Mouse (Mus musculus) megakaryocyte-erythroid progenitor cell, adult 5-6 weeks (primary cell): ENCODE measurements around the gene Ccrl2. TPM values are rescaled to one million over a fixed set of nuclear protein-coding genes. Genes with fewer than 3 reads are reported as not detected.

Source experiments
- ATAC-seq: replicated peaks from 2 replicates; pipeline ENCODE4 v1.8.0; 2016; ENCODE audit warnings: mild to moderate bottlenecking, inconsistent platforms; ENCODE audit not compliant: severe bottlenecking, poor library complexity, low FRiP score, low TSS enrichment
- total RNA-seq, 2 experiments: library from RNA; stranded (forward) in 1 of 2; stranded (reverse) in 1 of 2; fragments of 200-1000, 215-1000 nt in 1 of 2; fragments of >200 nt in 1 of 2; fragmentation: Nextera tagmentation in 1 of 2; gene quantifications; 2 replicates each; pipeline ENCODE4 v1.2.3; 2014 to 2017

Gene Ccrl2
- total RNA-seq, 2 experiments from 2014 or later, result 1.8 to 3.1 TPM

DNA sequence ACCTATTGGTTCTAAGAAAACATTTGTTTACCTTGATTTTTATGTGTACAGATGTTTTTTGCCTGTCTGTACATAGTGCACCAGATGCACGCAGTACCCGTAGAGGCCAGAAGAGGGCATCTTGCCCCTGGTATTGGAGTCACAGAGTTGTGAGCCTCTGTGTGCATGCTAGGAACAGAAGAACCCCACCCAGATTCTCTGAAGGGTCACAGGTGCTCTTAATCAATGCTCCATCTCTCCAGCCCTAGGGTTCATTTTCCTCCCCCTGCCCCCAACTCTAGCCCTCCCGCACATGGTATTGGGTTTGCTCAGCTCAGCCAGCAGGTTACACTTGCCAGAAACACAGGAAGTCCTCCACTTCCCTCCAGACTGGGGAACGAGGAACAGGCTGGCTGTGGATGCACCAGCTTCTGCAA, 13.2 kb upstream of the Ccrl2 start:
- ATAC-seq, result peak; percentile 90

- no peak for ATAC-seq
Measured at GRCm38 (mm10) chr9:111067052-111067451, 9.7 kb upstream of the Ccrl2 start.

- no peak for ATAC-seq
Measured at GRCm38 (mm10) chr9:111062840-111063239, 5.5 kb upstream of the Ccrl2 start.

DNA sequence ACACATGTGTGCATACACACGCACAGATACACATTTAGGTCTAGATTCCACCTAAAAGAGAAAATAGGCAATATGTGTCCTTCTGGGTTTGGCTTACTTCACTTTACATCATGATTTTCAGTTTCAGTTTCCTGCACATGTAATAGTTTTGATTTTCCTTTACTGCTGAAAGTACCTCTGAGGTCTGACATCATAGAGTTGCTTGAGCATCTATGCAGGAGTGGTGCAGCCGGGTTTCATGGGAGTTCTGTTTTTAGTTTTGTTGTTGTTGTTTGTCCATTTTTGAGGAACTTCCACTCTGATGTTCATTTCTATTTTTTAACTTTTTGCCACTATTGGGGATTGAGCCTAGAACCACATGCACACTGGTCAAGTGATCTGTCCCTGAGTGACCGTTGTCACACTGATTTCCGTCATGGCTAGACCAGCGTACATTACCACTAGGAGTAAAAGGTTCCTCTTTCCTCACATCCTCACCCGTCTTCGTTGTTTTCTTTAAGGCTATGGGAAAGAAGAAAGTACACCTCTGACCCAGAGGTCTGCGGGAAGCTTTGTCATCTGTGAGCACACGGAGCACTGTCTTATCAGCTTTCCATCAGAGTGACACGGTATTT, 1.7 kb upstream of the Ccrl2 start:
- ATAC-seq, result no peak

DNA sequence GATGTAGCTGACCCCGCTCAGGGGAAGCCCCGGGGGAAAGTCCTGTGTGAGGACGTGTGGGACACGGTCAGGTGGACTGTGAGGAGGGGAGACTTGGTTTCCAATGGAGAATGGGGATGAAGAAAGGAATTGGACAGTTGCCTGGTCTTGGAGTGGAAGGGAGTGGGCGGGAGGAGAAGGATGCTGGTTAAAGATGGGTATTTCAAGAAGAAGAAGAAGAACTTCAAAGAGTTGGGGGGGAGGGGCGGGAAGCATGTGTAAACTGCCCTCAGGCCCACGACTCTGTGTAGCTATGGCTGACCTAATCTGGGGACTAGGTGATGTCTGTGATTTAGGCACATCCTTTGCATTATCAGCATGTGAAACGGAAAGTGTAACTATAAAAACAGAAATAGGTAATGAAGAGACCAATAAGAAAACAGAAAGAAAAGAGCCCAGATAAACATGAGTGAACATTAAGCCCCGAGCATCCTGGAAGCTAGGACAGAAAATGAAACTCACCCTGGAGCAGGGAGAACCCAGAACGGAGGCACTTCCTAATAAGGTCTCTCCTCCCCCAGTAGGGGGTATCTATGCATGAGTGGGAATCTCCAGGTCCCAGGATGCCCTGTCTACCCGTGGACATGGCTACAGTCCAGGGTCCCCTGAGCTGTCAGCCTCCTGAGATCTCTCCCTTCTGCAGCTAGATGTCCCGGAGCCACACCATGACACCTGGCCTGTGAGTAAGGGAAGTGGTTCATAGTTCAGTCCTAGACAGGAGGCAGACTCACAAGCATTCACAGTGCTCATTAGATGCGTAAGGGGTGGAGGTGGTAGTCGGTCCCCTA, 438 bp upstream of the Ccrl2 start:
- no peak for ATAC-seq

DNA sequence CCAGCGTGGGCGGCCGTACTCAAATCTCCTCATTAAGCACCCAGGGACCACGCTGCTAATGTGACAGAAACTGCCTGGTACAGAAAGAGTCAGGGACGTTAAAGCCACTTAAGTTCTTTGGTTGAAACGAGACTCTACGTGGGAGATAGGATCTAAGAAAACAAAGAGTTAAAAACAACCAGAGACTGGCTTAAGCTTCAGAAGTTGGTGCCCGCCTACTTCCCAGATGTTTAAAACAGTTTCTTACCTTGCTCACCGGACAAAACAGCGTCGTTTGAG, 861 bp downstream of the Ccrl2 start:
- peak; percentile 8; the same call in 1 of the 2 replicates for ATAC-seq

DNA sequence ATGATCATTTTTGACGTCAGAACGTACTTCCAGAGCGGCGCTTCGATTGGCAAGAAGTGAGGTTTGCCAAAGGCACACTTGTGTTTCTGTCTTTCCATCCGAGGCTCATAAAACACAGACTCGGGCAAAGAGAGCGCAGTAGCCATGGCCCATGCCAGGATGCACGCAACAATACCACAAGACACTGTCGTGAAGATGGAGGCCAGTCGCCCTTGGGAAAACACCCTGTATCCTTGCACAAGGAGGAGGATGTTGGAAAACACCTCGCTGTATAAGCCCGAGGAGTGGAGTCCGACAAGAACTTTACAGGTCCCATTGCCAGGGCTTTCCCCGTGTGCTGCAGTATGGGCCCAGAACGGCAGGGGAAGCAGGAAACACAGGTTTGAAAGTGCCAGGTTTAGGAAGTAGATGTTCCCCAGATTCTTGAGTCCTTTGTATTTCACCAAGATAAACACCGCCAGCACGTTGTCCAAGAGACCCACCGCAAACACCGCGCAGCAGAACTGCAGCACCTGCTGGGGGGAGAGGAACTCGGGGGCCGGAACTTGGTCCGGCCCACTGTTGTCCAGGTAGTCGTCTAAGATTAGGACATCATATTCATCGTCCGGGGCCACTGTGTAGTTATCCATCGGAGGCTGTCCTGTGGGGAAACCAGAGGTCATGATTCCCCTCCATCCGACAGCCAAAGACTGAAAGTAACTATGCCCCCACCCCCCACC, 1.4 kb downstream of the Ccrl2 start:
- ATAC-seq, result peak; percentile 7; the same call in 1 of the 2 replicates

- no peak for ATAC-seq
Measured at GRCm38 (mm10) chr9:111054923-111055322, 2.4 kb downstream of the Ccrl2 start.

DNA sequence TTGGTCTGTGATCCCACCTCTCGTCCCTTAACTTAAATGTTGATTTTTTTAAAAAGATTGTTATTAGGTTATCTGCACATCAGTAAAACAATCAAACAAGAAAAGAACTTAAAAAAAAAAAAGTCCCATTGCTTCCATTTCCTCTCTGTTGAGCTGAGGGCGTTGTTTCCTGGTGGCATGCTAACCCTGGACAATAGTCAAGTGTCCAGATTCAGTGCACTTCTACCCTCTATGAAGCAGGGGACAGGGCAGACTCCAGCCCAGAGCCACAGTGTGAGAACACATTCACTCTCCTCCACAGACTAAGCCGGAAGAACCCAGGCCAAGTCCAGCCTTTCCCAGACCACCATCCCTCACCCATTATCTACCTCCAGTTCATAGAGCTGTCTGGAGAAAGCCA, 8.9 kb downstream of the Ccrl2 start:
- no peak for ATAC-seq

GRCm38 (mm10) chr9:111047266-111047665, 10.1 kb downstream of the Ccrl2 start:
- peak; percentile 72; the same call in 1 of the 2 replicates for ATAC-seq

DNA sequence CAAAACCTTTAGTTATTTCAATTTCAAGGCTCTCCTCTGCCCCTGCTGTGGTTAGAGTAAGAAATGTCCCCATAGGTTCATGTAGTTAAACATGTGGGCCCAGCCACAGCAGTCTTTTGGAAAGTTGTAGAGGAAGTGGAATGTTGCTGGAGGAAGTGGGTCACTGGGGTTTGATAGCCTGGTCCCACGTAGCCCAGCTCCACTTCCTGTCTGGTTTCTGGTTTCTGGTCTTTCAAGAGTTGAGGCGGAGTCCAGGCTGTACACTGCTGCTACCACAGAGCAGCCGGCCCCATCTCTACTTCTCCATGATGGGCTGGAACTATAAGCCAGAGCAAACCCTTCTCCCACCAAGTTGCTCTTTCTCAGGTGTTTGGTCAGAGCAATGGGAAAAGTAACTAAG, 11.1 kb downstream of the Ccrl2 start:
- ATAC-seq, result peak; percentile 23; the same call in 1 of the 2 replicates

DNA sequence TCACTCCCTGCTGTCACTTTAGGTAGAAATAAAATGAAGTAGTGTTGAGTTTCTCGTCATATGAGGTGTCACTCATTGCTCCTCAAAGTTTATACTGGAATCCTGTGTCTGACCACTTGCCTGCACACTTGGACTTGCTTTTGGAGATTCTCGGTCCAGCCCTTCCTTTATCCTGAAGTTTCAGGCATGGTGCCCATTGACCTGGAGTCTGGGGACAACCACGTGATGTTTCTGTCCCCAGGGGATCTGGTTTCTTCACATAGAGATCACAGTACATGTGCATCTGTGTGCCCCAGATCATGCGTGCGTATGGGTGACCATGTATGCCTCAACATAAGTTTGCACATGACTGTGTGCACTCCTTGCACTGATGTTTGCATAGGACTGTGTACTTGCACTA, 15.1 kb downstream of the Ccrl2 start:
- ATAC-seq, result no peak

- ATAC-seq, result no peak
Measured at GRCm38 (mm10) chr9:111039966-111040365, 17.4 kb downstream of the Ccrl2 start.

DNA sequence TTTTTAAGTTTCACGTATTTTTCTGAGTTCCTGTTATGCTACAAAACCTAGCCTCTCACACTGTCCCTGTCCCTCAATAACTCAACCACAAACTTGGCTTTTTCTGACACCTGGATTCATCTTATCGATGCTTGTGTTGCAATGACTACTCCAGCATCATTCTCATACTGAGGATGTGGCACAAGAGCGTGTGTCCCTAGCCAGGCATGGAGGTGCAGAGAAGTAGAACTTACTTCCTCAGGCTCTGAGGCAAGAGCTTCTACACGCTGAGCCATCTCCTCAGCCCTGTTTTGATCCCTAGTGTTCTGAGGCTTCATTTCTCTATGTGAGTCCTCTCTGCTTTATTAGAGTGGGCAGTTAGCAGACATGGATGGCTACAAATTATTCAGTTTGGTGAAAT, 23.6 kb downstream of the Ccrl2 start:
- ATAC-seq, result no peak

DNA sequence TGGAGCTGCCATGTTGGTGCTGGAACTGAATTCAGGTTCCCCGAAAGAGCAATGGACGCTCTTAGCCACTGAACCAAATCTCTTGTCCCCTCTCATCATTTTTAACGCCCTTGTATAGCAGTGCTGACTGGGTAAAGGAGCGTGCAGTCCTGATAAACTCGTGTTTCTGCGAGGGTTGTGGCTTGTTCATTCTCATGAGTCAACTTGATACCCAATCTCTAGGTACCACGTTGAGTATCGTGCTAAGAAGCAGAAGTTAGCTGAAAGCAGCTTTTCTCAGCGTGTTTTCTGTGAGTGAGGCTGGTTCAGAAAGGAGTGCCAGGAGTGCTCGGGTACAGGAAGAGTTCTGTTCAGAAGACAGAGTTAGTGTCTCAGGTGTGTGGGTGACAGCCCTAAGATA, 30.5 kb downstream of the Ccrl2 start:
- no peak for ATAC-seq

- no peak; the same call in 1 of the 2 replicates for ATAC-seq
Measured at GRCm38 (mm10) chr9:111019022-111019421, 38.3 kb downstream of the Ccrl2 start, which contains the start of gene Ltf. TSS of gene Ltf (plus strand) at chr9:111019271.

DNA sequence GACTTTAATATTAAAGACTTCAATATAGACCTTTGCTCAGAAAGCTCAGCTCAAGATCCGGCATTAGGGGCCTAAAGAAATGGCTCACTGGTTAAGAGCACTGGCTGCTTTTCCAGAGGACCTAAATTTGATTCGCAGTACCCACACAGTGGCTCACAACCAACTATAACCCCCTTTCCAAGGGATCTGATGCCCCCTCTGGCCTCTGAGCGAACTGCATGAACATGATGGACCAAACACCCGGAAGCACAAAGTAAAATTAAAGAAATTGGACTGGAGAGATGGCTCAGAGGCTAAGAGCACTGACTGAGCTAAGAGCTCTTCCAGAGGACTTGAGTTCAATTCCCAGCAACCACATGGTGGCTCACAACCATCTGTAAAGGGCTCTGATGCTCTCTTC, 41.7 kb downstream of the Ccrl2 start:
- ATAC-seq, result 0 out of 2 replicates have a peak, but pooled peaks have one; percentile 67

- no peak for ATAC-seq
Measured at GRCm38 (mm10) chr9:111012041-111012440, 45.3 kb downstream of the Ccrl2 start.

DNA sequence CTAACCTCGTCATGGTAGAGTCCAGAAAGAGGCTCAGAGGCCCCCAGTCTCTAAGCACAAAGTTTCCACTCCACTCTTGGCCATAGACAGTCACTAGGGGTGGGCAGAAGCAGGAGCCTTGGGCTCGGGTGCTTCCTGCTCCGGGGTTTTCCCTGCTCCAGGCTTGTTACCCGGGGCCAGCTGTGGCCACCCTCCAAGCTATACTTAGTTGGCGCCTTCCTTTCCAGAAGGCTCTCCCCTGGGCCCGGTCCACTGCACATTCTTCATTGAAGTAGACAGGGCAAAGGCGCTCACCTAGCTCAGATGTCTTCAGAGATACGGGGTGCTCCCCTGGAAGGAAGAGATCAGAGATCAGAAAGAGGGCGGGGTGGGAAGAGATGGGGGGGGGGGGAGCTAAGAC, 45.8 kb downstream of the Ccrl2 start:
- ATAC-seq, result no peak

DNA sequence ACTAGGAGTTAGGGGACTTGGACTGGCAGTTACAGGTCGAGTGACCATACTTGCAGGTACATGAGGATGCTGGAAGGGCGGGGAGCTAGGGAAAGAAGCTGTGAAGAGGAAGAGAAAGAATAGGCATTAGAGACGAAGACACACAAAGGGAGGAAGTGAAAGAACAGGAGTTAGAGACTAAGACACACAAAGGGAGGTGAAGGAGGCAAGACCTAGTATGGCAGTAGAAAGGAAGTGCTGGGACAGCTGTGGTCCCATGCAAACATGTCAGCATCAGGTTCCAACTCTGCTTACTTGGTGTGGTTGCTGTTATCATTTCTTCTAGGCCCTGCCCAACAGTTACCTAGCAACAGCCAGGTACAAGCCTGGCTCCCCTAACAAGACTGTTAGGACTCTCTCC, 47.6 kb downstream of the Ccrl2 start:
- ATAC-seq, result no peak
